Mouse (Mus musculus) forebrain, embryonic 10.5 days (tissue): Measurements from ENCODE around the gene Magi1. TPM values are rescaled to one million over a fixed set of nuclear protein-coding genes. Genes with fewer than 3 reads are reported as not detected.
"Not testable (repeated sequence)": the region's sequence is repeated elsewhere in the genome, so short reads cannot be mapped to it uniquely, and the experiment has no call there.

ENCODE experiments used
- DNase-seq: peaks from one replicate; pipeline ENCODE4 v3.0.0-alpha.2; 2017; ENCODE audit warnings: low spot score; ENCODE audit errors: extremely low spot score
- H3K27ac ChIP-seq: fragments of 300-500 bp; sonication (generic); 2 replicates; pipeline ENCODE4 v1.5.1; 2016; ENCODE audit warnings: mild to moderate bottlenecking
- H3K27me3 ChIP-seq: fragments of 300-500 bp; sonication (generic); 2 replicates; pipeline ENCODE4 v1.6.1; 2016; ENCODE audit warnings: mild to moderate bottlenecking; ENCODE audit not compliant: poor library complexity, severe bottlenecking
- H3K36me3 ChIP-seq: fragments of 300-500 bp; sonication (generic); replicated peaks from 2 replicates; pipeline ENCODE4 v1.6.1; 2016; ENCODE audit warnings: mild to moderate bottlenecking, moderate library complexity
- H3K4me1 ChIP-seq: fragments of 300-500 bp; sonication (generic); 2 replicates; pipeline ENCODE4 v1.6.1; 2016
- H3K4me3 ChIP-seq: fragments of 300-500 bp; sonication (generic); 2 replicates; pipeline ENCODE4 v1.5.1; 2016; ENCODE audit warnings: mild to moderate bottlenecking, moderate library complexity
- H3K9me3 ChIP-seq: fragments of 300-500 bp; sonication (generic); 2 replicates; pipeline ENCODE4 v1.6.1; 2016; ENCODE audit warnings: mild to moderate bottlenecking, moderate library complexity
- WGBS: fragments of 180-500 bp; shearing (Covaris S2); methylation state at CpG from one replicate; pipeline ENCODE4 v1.1.7; 2016; 5-methylcytosine and 5-hydroxymethylcytosine counted together
- polyA plus RNA-seq: library from polyadenylated mRNA; unstranded; fragments of >200 nt; fragmentation: Nextera tagmentation; extraction: Ambion mirVana; gene quantifications from 2 replicates; pipeline ENCODE4 v1.2.1, GENCODE M21; 2016

The Magi1 gene
- polyA plus RNA-seq, 1 experiment from 2014 or later = 31.0 TPM

GRCm38 (mm10) chr6:94036554-94036953 lies 247.2 kb downstream of the Magi1 start:
- Histone ChIP-seq H3K4me3 (no peak overlapping the region), H3K36me3 (no peaks in the 10 kb centered on the region), H3K27ac (no peak overlapping the region), H3K9me3 (peaks cover 4% of the 10 kb centered on the region; the same call in 1 of the 2 replicates), H3K4me1 (peaks cover 21% of the 10 kb centered on the region), H3K27me3 (no peaks in the 10 kb centered on the region)
- WGBS = 73% methylated on average over 7 of the region's 7 CpGs
- no peak for DNase-seq

DNA sequence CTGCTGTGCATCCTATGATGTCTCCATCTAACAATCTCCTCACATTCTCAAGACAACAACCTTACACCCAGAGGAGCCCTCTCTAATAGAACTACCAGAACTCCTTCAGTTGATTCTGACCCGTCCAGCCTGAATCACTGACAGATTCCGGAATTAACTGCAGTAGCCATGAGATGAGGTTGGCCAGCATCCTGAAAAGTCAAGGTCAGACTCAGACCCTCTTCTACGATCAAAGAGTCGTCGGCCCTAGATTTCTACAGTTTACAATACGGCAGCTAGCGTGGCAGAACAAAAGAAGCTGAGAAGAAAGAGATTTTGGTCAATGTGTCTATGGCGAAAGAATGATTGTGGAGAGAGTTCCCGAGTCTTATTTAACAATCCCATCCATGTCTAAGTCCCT lies 257.4 kb downstream of the Magi1 start:
- Histone ChIP-seq H3K36me3 (no peaks in the 10 kb centered on the region), H3K4me1 (peaks cover 17% of the 10 kb centered on the region), H3K9me3 (no peaks in the 10 kb centered on the region), H3K4me3 (no peak overlapping the region), H3K27me3 (no peaks in the 10 kb centered on the region), H3K27ac (no peak overlapping the region)
- no peak for DNase-seq
- 89% methylated on average over 9 of the region's 9 CpGs for WGBS

DNA sequence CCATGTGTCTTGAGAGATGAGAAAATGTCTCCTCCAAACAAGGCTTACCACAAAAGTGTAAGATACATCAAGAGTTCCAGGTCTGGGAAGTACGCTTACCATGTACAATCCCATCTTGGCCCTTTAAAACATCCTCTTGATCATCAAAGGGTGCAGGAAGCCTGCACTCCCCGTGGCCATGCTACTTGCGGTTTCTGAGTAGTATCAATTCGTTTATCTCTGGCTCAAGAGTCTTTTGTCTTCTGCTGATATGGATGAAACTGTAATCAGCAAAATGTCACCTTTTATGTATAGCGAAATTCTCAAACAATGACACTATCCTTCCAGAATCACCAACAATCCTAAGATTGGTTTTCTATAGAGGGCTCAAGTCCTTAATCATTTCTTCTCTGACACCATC lies 261.3 kb downstream of the Magi1 start:
- no peak for DNase-seq
- H3K27ac ChIP-seq = no peak overlapping the region
- 89% methylated on average over 5 of the region's 5 CpGs for WGBS

GRCm38 (mm10) chr6:94021239-94021962 lies 262.3 kb downstream of the Magi1 start:
- no peaks in the 10 kb centered on the region for H3K9me3 ChIP-seq
- 92% methylated on average over 8 of the region's 8 CpGs for WGBS
- H3K27me3 ChIP-seq = no peaks in the 10 kb centered on the region
- no peak overlapping the region for H3K27ac ChIP-seq
- peaks cover 20% of the 10 kb centered on the region for H3K4me1 ChIP-seq
- H3K36me3 ChIP-seq = no peaks in the 10 kb centered on the region
- no peak for DNase-seq
- no peak overlapping the region for H3K4me3 ChIP-seq

More for the DNA sequence above, 261.3 kb downstream of the Magi1 start:
- no peak overlapping the region for H3K4me3 ChIP-seq
- no peaks in the 10 kb centered on the region for H3K36me3 ChIP-seq
- H3K9me3 ChIP-seq = no peaks in the 10 kb centered on the region
- no peaks in the 10 kb centered on the region for H3K27me3 ChIP-seq
- H3K4me1 ChIP-seq = peaks cover 20% of the 10 kb centered on the region

DNA sequence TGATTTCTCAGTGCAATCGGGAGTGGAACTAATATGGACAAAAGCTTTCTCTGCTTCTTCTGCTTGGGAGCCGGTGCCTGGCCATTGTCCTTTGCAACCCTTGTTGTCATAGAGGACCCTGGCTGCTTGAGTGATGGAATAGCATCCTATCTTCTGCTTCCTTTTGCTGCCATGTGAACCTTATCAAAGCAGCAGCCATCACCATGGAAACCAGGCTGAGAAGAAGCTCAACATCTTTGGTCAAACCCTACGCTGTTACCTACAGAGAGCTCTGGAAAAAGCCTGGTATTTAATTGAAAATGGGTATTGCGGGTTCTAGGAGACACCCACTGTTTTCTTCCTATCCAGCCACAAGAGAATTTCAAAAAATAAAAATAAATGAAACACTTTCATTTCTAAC lies 263.2 kb downstream of the Magi1 start:
- no peak for DNase-seq
- Histone ChIP-seq H3K4me3 (no peak overlapping the region), H3K27ac (no peak overlapping the region), H3K36me3 (no peaks in the 10 kb centered on the region), H3K9me3 (no peaks in the 10 kb centered on the region), H3K4me1 (peaks cover 13% of the 10 kb centered on the region), H3K27me3 (no peaks in the 10 kb centered on the region)
- 77% methylated on average over 4 of the region's 4 CpGs for WGBS

GRCm38 (mm10) chr6:94019935-94020334 lies 263.8 kb downstream of the Magi1 start:
- DNase-seq = no peak
- 93% methylated on average over 4 of the region's 4 CpGs for WGBS
- Histone ChIP-seq H3K9me3 (no peaks in the 10 kb centered on the region), H3K4me3 (no peak overlapping the region), H3K27ac (no peak overlapping the region), H3K36me3 (no peaks in the 10 kb centered on the region), H3K4me1 (peaks cover 7% of the 10 kb centered on the region), H3K27me3 (no peaks in the 10 kb centered on the region)

- no peak for DNase-seq
- H3K36me3 ChIP-seq = no peaks in the 10 kb centered on the region
- no peak overlapping the region for H3K4me3 ChIP-seq
- peaks cover 35% of the 10 kb centered on the region for H3K4me1 ChIP-seq
- H3K9me3 ChIP-seq = no peaks in the 10 kb centered on the region
- H3K27ac ChIP-seq = no peak overlapping the region
- 93% methylated on average over 2 of the region's 2 CpGs for WGBS
- H3K27me3 ChIP-seq = no peaks in the 10 kb centered on the region
Observed at GRCm38 (mm10) chr6:94013761-94014160, 270.0 kb downstream of the Magi1 start.

DNA sequence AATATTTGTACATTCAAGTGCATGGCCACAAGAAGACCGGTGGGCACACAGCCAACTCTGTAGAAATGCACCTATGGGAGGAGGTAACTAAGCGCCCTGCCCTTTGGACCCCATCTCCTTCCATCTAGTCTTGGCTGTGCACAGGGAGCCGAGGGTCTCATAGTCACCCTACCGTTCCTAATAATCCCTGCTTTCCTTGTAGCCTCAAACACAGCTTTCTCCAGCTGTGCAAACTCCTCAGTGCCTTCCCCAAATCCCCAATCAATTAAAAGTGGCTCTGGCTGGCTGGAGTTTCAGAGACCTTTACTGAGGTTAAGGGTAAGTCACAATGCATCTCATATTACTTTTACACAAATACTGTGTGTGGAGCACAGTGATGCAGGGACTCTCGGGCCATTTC lies 271.8 kb downstream of the Magi1 start:
- Histone ChIP-seq H3K36me3 (no peaks in the 10 kb centered on the region), H3K4me1 (peaks cover 43% of the 10 kb centered on the region), H3K4me3 (no peak overlapping the region), H3K9me3 (no peaks in the 10 kb centered on the region), H3K27ac (no peak overlapping the region), H3K27me3 (no peaks in the 10 kb centered on the region)
- no peak for DNase-seq
- 32% methylated on average over 5 of the region's 5 CpGs for WGBS

DNA sequence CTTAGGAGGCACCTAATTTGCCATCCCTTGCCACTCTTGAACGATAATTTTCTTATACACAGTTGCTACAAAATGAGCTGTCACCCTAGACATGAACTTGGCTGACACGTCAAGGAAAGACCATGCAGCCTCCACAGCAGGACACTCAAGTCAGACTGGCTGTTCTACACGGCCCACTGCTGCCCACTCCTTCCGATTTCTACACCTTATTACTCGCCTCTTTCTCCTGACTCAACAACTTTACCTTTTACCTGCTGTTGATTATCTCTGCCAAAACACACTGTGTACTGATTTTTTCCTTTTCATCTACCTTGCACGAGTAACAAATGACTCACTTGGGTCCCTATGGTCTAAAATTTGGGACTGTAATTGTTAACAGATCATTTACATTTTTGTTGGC lies 272.2 kb downstream of the Magi1 start:
- H3K36me3 ChIP-seq = no peaks in the 10 kb centered on the region
- H3K4me3 ChIP-seq = no peak overlapping the region
- no peaks in the 10 kb centered on the region for H3K27me3 ChIP-seq
- peaks cover 43% of the 10 kb centered on the region for H3K4me1 ChIP-seq
- peak overlapping the region; percentile 35; the same call in 1 of the 2 replicates for H3K27ac ChIP-seq
- no peak for DNase-seq
- 74% methylated on average over 6 of the region's 6 CpGs for WGBS
- H3K9me3 ChIP-seq = no peaks in the 10 kb centered on the region

DNA sequence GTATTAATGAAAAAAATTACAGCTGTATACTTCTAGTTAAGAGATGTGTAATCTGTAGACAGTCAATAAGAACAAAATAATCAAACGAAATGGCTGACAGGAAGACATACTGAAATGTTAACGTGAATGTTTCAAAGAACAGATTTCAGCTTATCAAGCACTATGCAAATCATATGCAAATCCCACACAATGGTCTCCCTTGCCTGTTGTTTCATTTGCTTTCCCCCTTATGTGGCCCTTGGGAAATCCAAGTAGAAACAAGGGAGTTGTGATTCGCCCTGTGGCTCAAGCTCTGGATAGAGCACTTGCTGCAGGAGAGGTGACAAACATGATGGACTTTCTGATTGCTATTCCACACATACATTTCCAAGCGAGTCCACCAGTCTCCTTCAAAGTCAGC lies 275.1 kb downstream of the Magi1 start:
- no peak overlapping the region for H3K27ac ChIP-seq
- H3K9me3 ChIP-seq = no peaks in the 10 kb centered on the region
- DNase-seq = no peak
- peaks cover 58% of the 10 kb centered on the region for H3K4me1 ChIP-seq
- no peaks in the 10 kb centered on the region for H3K36me3 ChIP-seq
- H3K27me3 ChIP-seq = no peaks in the 10 kb centered on the region
- 80% methylated on average over 4 of the region's 4 CpGs for WGBS
- H3K4me3 ChIP-seq = no peak overlapping the region

GRCm38 (mm10) chr6:94003586-94003985 lies 280.1 kb downstream of the Magi1 start:
- not testable (repeated sequence) for H3K36me3 ChIP-seq, H3K27me3 ChIP-seq, H3K27ac ChIP-seq, H3K4me3 ChIP-seq, DNase-seq, H3K9me3 ChIP-seq
- WGBS = 67% methylated on average over 2 of the region's 2 CpGs
- peaks cover 30% of the 10 kb centered on the region for H3K4me1 ChIP-seq

DNA sequence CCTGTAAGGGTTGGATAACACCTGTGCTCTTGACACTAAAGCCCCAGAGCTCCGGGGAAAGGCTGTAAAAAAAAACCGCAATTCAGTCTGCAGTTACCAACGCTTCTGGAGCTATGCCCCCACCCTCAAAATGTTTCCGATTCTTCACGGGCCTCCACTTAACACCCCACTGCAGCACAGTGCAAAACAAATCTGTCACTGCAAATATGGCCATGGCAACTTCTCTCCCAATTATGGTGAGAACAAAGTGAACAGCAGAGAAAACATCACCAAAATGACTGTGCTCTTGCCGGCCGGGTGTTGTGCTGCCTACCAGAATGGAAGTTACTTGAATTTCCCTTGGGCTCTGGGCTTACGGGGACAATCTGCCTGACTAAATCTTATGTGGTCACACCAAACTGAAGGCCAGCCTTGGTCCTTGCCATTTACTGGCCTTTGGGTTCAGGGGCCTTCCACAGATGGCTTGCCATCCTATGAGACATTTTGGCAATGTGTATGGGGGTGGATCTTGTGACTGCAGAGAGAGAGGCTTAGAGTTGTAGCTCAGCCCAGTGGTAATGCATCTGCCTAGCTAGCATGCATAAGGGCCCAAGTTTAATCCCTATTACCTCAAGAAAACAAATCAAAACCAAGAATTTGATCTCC lies 286.8 kb downstream of the Magi1 start:
- no peak for DNase-seq
- H3K27ac ChIP-seq = no peak overlapping the region
- H3K4me3 ChIP-seq = no peak overlapping the region
- H3K27me3 ChIP-seq = no peaks in the 10 kb centered on the region
- WGBS = 92% methylated on average over 8 of the region's 8 CpGs
- H3K36me3 ChIP-seq = no peaks in the 10 kb centered on the region
- H3K4me1 ChIP-seq = peaks cover 6% of the 10 kb centered on the region; the same call in 1 of the 2 replicates
- H3K9me3 ChIP-seq = no peaks in the 10 kb centered on the region

DNA sequence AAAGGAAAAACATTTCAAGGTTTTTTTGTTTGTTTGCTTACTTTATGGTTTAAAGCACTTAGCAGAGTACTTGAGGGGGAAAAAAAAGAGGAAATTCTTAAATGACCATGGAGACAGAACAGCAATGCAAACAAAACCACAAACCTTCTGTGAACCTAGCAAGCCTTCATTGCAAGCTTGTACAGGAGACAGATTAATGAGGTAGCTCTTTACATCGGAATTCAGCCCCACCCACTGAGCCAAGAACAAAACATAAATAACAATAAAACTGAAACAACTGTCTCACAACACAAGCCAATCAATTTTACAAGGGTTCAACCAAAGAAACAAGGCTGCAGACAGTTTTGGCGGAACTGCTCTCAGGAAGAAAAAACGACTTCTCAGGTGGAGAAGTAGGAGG lies 296.2 kb downstream of the Magi1 start:
- Histone ChIP-seq H3K4me1 (peaks cover 42% of the 10 kb centered on the region), H3K9me3 (no peaks in the 10 kb centered on the region), H3K27ac (no peak overlapping the region), H3K36me3 (no peaks in the 10 kb centered on the region), H3K27me3 (no peaks in the 10 kb centered on the region), H3K4me3 (no peak overlapping the region)
- DNase-seq = no peak
- WGBS = 47% methylated on average over 3 of the region's 3 CpGs
